Mouse (Mus musculus) liver, adult 2 months (tissue): ENCODE measurements around the gene Mvd.

Experiments
- CTCF ChIP-seq: fragments of 200-500 bp; IDR thresholded peaks from 2 replicates; pipeline ENCODE4 v1.5.1; 2011; ENCODE audit warnings: low read depth, low read length, control low read depth
- POLR2A ChIP-seq: fragments of 200-500 bp; IDR thresholded peaks from 2 replicates; pipeline ENCODE4 v1.6.1; 2011; ENCODE audit warnings: low read length, control low read depth; ENCODE audit not compliant: insufficient read depth; ENCODE audit errors: extremely low read depth

DNA sequence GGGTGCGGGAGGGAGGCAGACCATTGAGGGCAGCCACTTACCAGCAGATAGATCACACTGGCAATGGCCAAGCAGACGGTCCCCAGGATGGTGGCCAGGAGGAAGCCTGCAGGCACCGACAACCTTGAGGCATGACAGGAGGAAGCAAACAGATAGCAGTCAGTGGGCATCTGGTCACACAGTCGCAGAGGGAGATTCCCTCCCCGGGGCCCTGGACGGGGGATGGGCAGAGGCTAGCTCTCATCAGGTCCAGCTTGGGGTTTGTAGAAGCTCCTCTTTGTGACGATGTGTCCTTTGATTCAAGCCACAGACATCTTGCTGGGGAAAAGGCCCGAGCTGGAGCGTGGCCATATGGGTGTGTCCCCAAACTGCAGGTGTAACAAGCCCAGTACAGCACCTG lies 17.1 kb downstream of the Mvd start:
- TF ChIP-seq CTCF (no peak), POLR2A (no peak)
